Mouse (Mus musculus) spleen, adult 18-20 months (tissue): ENCODE data around the gene Car9.
"Not testable (repeated sequence)": the region's sequence is repeated elsewhere in the genome, so short reads cannot be mapped to it uniquely, and the experiment has no call there.

Source experiments
- DNase-seq, 2 experiments: peaks; one replicate each; pipeline ENCODE4 v3.0.0; 2022; ENCODE audit warnings: mixed read lengths in 2 of 2

Gene Car9

DNA sequence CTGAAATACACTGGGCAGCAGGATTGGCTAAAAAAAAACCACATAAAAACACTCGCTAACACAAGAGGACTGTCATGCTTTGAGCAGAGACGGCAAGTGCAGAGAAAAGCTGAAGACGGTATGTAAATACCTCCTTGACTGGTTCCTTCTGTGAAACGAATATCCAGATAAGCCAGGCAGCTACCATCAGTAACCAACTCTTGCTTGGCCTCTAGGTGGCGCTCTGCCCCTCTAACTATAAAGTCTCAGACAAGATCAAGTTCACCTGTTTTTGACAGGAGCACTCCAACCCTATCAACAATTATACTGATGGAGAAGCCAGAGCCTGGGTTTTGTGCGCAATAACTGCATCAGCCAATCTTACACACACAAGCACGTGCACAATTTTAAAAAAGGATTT is 23.8 kb downstream of the Car9 start:
- peak; percentile 55 to 80 for DNase-seq

DNA sequence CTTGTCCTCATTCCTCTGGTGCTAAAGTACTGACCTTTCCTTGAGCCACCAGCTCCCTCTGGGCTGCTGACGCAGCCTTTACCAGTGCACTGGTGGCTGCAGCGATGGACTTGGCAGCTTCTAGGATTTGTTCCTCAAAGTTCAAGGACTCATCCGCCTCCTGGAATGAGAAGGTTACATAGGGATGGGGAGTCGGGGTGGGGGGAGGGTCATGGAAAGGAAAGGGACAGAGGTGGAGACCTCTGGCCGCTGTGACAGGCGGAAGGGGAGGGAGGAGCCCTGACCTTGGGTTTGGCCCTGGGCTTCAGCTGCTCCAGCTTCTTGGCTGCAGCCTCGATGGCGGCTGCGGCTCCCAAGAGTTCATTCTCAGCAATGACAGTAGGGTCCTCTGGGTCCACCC is 26.5 kb downstream of the Car9 start:
- DNase-seq: no peak

DNA sequence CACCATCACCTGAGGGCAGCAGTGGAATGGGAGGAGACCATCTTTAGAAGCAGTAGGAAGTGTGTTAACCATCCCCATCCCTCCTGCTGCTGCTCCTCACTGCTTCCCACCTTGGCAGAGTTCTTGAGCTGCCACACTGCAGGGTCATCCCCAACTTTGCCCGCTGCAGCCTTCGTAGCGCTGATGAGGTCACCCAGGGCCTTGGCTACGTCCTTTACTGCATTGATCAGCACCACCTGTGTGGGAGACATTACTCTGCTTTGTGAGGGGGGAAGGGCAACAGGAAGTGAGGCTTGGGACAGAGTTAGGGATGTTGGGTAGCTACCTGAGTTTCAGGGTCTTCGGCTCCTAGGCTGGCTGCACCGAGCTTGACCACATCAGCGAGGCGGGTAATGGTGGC is 28.9 kb downstream of the Car9 start:
- no peak for DNase-seq

DNA sequence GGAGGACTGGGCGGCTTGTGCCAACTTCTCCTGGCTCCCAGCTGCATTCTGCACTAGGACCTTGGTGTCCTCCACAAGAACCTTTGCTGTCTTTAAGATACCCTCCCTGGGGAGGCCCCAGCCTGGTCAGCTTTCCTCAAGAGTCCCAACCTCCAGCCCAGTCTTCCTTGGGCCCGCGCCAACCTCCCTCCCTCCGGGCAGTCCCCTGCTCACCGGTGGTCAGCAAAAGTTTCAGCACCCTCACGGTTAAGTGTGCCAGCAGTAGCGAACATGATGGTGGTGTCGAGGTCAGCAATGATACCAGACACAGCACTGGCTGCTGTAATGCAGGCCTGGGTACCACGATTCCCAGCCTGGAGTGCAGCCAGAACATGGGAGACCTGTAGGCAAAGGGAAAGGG is 29.3 kb downstream of the Car9 start:
- DNase-seq: no peak

DNA sequence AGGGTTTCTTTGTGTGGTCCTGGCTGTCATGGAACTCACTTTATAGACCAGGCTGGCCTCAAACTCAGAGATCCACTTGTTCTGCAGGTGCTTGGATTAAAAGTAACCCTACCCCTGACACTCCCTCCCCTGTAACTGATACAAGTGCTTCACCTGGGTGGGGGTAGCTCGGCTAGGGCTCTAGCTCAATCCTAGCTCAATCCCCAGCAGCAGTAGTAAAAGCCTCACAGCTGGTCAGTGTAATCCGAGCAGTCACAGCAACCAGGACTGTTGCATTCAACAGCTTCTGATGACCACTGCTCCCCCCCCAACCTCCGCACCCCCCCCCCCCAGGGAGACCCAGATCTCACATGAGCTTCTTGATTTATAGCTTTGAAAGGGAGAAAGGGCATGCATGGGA is 35.3 kb downstream of the Car9 start:
- DNase-seq: no peak

DNA sequence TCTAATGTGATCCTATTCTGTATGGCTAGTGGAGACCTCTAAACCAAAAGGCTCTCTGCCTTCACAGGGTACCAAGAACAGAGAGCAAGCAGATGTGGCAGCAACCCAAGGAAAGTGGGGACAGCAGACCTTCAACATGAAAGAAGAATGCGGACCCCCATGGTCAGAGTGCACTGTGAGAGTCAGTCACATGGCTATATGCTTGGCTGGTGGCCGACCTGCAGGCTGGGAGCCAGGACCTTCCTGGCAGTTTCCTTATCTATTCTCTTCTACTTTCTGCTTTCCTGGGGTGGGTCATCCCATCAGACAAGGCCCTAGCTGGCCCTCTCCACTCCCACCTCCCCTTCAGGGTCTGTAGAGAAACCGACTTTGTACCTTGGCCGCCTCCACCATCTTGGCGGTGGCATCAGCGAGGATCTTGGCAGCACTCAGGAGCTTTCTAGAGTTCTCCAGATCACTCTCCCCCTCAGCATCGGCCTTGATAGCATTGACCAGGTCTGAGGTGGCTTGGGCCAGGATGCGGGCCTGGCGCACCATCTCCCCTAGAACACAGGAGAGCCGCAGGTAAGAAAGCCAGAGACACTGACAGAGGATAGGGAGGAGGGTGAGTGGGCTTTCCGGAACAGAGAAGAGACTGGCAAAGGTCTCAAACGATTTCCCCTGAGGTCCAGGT is 39.7 kb downstream of the Car9 start:
- no peak for DNase-seq

DNA sequence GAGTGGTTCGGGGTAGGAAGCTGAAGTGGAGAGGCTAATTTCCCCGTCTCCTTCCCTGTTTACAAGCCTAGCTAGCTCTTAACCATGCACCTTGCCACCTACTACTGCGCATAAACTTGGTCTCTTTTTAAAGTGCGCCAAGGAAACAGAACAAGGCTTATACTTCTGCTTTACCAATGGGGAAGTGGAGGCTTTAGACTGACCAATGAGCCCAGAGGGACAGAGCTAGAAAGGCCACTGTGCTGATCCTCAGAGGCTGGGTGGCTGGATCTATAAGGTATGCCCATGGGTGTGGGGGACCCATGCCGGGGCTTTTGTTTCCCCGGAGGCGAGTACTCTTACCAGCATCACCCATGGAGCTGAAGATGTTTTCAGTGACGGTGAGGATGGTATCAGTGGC is 40.4 kb downstream of the Car9 start:
- no peak for DNase-seq

DNA sequence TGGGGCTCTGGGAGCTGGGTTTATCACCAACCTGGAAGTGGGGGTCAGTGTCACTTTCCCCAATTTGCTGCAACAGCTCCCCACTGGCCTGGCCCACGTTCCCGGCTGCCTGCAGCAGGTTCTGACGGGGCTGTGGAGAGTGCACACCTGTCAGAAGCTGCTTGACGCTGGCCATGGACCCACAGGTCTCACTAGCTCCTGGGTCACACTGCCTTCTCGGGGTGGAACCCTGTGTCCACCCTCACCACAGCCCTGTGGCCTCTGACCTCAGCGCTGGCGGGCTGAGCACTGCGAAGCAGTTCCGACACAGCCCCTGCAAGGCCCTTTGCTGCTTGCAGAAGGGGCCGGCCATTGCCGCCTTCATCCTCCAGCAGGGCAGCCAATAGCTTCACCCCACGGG is 42.3 kb downstream of the Car9 start:
- no peak for DNase-seq

DNA sequence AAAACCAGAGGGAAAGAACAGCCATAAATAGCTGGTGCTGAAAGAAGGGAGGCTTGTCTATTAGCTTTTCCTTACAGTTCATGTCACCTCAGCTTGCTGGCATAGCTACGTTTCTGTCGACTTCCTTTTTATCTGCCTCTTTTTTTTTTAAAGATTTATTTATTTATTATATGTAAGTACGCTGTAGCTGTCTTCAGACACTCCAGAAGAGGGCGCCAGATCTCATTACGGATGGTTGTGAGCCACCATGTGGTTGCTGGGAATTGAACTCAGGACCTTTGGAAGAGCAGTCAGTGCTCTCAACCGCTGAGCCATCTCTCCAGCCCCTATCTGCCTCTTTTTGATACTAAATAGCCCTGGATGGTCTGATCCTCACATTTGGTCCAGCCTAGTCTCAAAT is 45.1 kb downstream of the Car9 start:
- DNase-seq: not testable (repeated sequence)

DNA sequence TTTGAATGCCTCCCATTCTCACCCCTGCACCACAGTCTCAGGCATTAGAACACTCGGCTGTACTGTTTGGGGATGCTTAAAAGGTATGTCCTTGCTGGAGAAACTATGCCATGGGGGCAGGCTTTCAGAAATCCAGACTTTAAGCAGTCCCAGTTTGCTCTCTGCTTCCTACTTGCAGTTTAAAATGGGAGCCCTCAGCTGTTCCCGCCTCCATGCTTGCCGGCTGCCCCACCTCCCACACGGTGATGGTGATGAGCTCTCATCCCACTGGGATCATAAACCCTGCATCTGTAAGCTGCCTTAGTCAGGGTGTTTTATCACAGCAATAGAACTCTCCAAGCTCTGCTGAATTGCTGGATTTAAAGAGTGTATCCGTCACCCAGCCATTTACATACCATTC is 45.7 kb downstream of the Car9 start:
- DNase-seq: no peak

DNA sequence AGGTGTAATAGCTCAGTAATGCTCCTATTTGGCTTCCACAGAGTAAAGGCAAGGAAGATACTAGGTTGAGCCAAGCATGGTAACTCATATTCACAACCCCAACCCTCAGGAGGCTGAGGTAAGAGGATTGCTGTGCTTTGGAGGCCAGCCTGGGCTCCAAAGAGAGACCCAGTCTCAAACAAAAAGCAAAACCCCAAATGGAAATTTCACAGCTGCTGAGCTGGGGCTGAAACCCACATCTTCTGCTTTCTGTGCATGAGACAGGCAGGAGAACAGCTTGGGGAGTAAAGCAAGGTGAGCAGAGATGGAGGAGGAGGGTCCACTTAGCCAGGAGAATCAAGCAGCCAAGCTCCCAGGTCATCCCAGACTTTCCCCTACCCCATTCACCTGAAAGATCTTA is 47.1 kb downstream of the Car9 start:
- DNase-seq: no peak

DNA sequence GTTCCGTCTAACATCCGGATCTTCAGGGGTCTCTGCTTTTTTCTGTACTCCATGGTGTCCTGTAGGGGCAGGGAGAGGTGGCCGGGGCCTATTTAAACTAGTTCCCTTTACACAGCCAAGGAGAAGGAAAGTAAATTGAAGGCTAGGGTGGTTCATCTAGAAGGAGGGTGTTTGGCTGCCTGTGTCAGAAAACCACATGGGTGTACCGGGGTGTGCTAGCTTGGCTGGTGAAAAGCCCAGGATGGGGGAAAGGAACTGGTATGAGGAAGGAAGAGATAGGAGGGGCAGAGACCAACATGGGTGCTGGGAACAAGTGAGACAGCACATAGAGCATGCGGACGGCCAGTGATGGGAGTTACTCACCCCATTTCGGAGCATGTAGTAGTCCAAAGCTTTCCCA is 49.2 kb downstream of the Car9 start:
- no peak for DNase-seq

DNA sequence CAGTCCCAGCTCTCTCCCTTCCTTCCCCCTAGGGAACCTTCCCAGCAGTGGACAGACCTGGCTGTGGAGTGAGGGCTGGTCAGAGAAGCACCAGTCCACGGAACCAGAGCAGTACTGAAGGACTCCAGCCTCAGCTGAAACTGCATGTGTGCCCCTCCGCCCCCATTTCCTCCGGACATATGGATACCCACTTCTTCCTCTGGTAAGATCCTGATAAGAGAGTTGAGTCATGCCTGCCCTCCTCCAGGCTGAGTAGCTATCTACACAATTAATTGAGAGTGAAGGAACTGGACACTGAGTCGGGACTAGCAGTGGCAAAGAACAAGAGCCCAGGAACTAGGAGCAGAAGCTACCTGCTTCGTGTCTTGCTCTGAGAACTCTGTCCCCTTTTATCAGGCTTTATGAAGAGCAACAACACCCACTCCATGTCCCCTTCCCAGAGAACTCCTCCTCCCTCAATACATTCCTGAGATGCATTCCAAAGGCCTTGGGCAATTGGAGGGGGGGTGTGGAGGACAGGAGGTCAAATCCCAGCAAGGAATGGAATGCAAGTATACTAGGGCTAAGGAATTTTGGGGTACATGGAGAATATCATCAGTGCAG is 51.4 kb downstream of the Car9 start:
- DNase-seq: no peak

DNA sequence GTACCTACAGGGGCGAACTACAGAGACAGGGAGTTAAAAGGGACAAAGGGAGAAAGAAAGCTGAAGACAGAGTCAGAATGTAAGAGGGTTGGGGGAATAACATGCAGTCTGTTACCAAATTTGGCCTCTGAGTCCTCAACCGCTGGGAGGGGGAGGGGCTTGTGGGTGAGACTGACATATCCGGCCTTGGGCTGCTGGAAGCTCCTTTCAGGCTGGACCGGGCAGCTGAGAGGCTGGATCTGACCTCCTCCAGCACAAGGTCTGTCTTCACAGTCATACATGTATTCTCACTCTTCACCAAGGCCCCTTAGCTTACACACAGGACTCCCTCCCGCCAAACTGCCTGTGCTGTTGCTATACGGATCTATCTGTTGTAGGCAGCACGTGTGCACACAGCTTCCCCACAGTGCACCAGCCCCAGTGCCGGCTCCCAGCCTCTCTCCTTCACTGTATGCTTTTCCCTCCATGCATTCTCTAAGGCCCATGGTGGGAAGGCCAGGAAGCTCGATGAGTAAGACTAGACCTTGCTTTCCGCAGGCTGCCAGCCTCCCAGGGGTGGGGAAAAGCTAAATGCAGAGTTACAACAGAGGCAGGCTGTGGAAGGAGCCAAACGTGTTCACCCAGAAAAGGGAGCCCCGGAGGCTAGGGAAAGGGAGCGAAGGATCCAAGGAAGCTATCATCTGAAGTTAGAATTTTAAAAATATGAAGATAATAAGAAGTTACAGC is 52.0 kb downstream of the Car9 start:
- DNase-seq: peak; percentile 56 to 69

DNA sequence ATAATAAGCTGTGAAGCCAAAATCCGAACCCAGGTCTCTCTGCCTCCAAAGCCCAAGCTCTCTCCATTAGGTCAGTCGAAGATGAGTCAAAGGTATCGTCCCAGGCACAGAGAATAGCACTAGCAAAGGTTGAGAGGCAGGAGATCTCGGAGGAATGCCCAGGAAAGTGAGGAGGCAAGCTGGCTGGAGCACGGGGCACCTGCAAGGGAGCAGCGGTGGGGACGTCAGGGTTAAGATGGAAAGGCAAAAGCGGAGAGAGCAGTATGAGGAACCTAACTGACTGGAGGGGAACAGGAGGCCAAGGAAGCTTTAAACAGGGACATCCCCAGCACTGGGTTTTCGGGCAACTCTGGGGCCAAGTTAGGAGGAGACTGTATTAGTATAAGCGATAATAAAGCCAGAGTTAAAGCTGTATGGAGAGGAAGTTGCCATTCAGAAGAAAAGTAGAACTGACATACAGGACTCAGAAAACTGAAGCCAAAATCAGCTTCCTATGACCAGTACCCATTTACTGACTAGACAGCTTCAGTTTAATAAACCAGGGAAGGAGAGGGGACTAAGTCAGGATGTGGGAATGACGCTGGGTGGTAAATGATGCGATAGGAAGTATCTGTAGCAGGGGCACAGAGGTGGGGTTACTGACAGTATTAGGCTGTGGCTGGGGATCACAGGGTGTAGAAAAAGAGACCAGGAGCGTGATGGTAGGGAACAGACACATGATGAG is 52.9 kb downstream of the Car9 start:
- DNase-seq: peak in 1 of 2 experiments; percentile 24

DNA sequence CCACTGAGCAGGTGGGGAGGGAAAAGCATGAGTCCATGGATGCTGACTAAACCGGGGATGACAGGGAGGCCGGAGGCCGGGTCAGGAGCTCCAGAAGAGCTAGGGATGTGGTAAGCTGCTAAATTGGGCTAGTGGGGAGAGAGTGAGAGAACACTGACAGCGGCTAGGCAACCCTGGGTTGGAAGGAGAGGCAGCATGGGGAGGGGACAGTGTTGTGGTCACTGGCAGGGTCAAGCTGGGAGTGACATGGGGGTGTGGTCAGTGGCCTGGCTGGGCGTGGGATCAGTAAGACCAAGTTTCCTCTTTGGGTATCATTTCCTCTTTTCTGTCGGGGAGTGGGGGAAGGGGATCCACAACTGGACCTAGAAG is 53.5 kb downstream of the Car9 start:
- DNase-seq: peak; percentile 49 to 53

DNA sequence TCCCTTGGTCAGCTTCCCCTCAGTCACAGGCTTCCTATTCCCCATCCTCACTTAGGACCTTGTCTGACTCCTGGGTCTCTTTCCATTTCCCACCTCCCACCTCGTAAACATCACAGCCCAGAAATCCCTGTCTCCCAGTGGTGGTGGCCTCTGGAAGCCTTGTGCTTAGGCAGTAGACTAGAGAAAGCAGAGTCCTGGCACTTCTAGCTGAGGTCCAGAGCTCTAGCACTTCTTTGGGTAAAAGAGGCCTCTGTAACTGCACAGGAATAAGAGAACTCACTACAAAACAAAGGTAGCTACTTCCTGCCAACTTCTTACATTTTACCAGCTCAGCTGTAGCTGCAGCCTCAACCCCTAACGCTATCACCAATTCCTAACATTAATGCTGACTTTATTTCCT is 54.2 kb downstream of the Car9 start:
- peak in 1 of 2 experiments; percentile 17 for DNase-seq

DNA sequence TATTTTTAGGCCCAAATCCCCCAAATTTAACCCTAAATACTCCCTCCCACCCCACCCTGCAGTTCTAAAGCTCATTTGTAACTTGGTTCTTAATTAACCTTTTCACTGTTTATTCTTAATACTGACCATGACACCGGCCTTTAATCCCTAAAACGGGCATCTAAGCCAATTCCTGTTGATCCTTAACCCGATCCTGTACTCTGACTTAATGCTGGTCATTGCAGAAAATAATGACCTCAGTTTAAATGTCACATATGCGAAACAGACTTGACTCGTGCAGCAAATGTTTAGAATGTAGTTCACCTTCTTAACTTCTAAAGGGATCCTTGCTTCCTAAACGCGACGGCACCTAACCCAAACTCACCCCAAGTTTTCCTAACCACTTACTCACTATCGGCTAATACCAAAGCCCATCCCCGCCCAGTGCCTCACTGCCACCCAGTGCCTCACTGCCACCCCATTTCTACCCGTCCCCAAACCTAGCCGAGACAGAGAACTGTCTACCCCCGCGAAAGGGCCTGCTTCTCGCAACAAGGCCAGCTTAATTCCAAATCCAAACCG is 54.8 kb downstream of the Car9 start:
- DNase-seq: no peak

DNA sequence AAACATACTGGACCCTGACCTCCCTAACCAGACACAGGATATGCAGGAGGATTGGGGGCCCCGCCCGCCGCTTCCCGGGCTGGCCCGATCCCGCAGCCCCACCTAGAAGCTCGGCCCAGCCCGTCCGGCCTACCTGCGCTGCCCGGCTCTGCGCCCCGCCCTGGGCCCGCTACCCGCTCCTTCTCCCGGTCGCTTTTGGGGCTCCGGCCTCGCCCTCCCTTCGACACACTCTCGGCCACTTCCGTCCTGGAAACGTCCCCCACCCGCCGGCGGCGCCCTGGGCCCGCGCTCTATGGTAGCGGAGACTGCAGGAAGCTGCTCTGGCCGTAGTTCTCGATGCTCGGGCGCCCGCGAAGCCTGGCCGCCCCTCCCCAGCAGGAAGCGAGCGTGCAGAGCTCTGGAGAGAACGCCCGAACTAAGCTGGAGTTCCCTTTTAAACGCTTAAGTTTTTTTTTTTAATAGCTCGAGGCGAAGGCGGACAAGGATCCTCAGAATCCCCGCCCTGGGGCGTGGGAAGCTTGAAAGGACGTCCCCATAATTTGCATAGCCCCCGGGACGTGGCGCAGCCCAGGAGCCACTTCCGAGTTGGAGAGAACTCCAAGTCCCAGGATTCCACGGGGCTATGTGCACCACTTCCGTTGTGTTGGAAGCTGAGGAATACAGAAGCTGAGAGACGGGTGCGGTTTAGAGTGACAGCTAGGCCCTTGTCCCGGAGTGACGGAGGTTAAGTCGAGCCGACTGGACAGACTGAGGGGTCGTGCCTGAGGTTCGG is 55.4 kb downstream of the Car9 start, which contains the start of the genes Creb3 and Tln1:
Gene Creb3, plus strand, starts transcription at position 336 of the 772 bp plus-strand sequence.
Gene Tln1, minus strand, starts transcription at position 695 of the 772 bp plus-strand sequence.
- DNase-seq: peak; percentile 88 to 90

DNA sequence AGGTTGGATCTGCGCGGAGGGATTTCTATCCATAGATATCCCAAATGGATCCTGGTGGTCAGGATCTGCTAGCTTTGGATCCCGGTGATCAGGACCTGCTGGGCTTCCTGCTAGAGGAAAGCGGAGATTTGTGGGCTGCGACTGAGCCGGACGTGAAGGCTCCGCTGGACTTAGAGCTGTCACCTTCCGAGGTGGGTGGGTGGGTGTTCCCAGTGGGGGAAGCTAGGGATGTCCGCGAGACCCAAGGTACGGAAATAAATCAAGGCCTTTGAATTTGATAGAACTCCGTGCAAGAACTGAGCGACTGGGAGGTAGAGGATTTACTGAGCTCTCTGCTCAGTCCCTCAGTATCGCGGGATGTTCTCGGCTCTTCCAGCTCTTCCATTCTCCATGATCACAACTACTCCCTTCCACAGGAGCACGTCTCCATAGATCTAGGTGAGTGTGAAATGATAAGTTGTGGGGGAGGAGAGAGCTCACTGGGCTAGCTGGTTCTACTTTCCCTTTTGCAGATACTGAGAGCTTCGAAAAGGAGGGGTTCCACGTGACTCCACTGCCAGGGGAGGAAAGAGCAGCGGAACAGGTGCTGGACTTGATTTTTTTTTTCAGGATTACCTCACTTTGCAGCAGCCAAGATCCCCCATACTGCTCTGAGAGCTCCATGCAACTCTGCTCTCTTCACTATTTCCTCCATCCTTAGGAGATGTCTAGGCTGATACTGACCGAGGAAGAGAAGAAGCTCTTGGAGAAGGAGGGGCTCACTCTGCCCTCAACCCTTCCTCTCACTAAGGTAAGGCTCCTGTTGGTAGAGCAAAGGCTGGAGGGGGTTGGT is 56.2 kb downstream of the Car9 start:
- DNase-seq: no peak
